In the genomic region with DNA sequence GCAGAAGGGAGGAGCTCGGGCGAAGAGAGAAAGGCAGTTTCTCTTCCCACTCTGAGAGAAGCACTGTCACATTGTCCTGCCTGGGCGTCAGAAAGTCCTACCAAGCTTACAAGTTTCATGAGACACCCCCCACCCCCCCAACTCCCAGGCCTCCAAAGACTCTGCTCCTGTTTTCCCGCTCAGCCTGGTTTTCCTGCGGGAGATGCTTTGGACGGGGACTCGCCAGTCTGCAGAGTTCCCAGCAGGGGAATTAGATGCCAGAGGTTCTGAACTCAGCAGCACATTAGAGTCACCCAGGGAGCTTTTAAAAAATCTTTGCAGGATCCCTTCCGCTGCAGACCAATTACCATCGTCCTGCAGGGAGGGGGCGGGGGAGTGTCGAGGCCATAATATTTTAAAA, we compare ENCODE assay signal across 9 mouse cellular contexts.
A peak's percentile ranks its signal among the peaks of the same experiment; 100 is the strongest.
DNase-seq lines count a peak whose midpoint lies in the region; ATAC-seq lines count a peak whose summit lies in the region.
"Had no signal": no experiment of that assay in that cellular context is flagged by ENCODE, and none has a peak within 500 bp of the region (broad histone marks: within the 10 kb centered on the region; RNA-seq: fewer than 3 reads in every experiment).

No protein-coding gene starts in this region.

- H3K4me1 ChIP-seq in liver, embryonic 11.5 days (replicated peaks; ENCODE audit: control insufficient read depth, insufficient read depth, low read length): no peaks in the 10 kb centered on the region; the same call in 1 of the 2 replicates
- H3K4me1 ChIP-seq in embryonic facial prominence, embryonic 13.5 days: peaks cover 11% of the 10 kb centered on the region
- no peaks in the 10 kb centered on the region for H3K4me1 ChIP-seq in intestine, embryonic 16.5 days (ENCODE audit: control insufficient read depth, insufficient read depth, low read length)
- peaks cover 8% of the 10 kb centered on the region for H3K4me1 ChIP-seq in neural tube, embryonic 13.5 days (replicated peaks)

- DNase-seq in liver, embryonic 11.5 days (ENCODE audit: low spot score): no peak
- DNase-seq in liver: no peak
- DNase-seq in gastrocnemius, postnatal 10 days: no peak
- DNase-seq in cerebellum, adult 9-10 months: no peak
- no peak for DNase-seq in layer of hippocampus, adult 18-20 months (ENCODE audit: low spot score in 2 of 2)
- DNase-seq: gastrocnemius, postnatal 36 days had no signal

- H3K36me3 ChIP-seq in liver, embryonic 11.5 days (ENCODE audit: control insufficient read depth, insufficient read depth, low read length): no peaks in the 10 kb centered on the region
- H3K36me3 ChIP-seq in embryonic facial prominence, embryonic 13.5 days: no peaks in the 10 kb centered on the region
- H3K36me3 ChIP-seq in intestine, embryonic 16.5 days (ENCODE audit: control insufficient read depth, insufficient read depth, low read length): no peaks in the 10 kb centered on the region
- H3K36me3 ChIP-seq in neural tube, embryonic 13.5 days: no peaks in the 10 kb centered on the region

- 0 out of 2 replicates have a peak overlapping the region, but pooled peaks have one; percentile 3 for H3K9ac ChIP-seq in liver, embryonic 11.5 days (ENCODE audit: low read depth, low read length)
- peak overlapping the region; percentile 60; the same call in 1 of the 2 replicates for H3K9ac ChIP-seq in embryonic facial prominence, embryonic 13.5 days
- H3K9ac ChIP-seq in intestine, embryonic 16.5 days (ENCODE audit: low read depth, low read length): 0 out of 2 replicates have a peak overlapping the region, but pooled peaks have one; percentile 24
- peak overlapping the region; percentile 50 for H3K9ac ChIP-seq in neural tube, embryonic 13.5 days

- no peak overlapping the region for H3K4me3 ChIP-seq in liver, embryonic 11.5 days (ENCODE audit: low read depth, low read length)
- H3K4me3 ChIP-seq in embryonic facial prominence, embryonic 13.5 days: peak overlapping the region; percentile 31
- H3K4me3 ChIP-seq in intestine, embryonic 16.5 days (ENCODE audit: low read length): no peak overlapping the region
- H3K4me3 ChIP-seq in neural tube, embryonic 13.5 days: no peak overlapping the region; the same call in 1 of the 2 replicates

- ATAC-seq in liver, embryonic 11.5 days (replicated peaks; ENCODE audit: low FRiP score): no peak
- no peak for ATAC-seq in embryonic facial prominence, embryonic 13.5 days (ENCODE audit: insufficient number of reproducible peaks, insufficient read depth, low FRiP score, low TSS enrichment, low read depth)
- no peak for ATAC-seq in intestine, embryonic 16.5 days
- ATAC-seq in neural tube, embryonic 13.5 days (ENCODE audit: low read depth): no peak

- H3K27me3 ChIP-seq in liver, embryonic 11.5 days (replicated peaks; ENCODE audit: control insufficient read depth, insufficient read depth, low read length): no peaks in the 10 kb centered on the region
- no peaks in the 10 kb centered on the region for H3K27me3 ChIP-seq in embryonic facial prominence, embryonic 13.5 days
- H3K27me3 ChIP-seq in intestine, embryonic 16.5 days (replicated peaks; ENCODE audit: control insufficient read depth, insufficient read depth, low read length): no peaks in the 10 kb centered on the region
- no peaks in the 10 kb centered on the region for H3K27me3 ChIP-seq in neural tube, embryonic 13.5 days

- H3K9me3 ChIP-seq in liver, embryonic 11.5 days (ENCODE audit: control insufficient read depth, low read length): no peaks in the 10 kb centered on the region
- no peaks in the 10 kb centered on the region for H3K9me3 ChIP-seq in embryonic facial prominence, embryonic 13.5 days
- H3K9me3 ChIP-seq in intestine, embryonic 16.5 days (ENCODE audit: control insufficient read depth, low read length): no peaks in the 10 kb centered on the region
- H3K9me3 ChIP-seq in neural tube, embryonic 13.5 days: no peaks in the 10 kb centered on the region

- WGBS in liver, embryonic 11.5 days: 13% methylated on average over 9 of the region's 11 CpGs
- WGBS in embryonic facial prominence, embryonic 13.5 days: 6% methylated on average over 11 of the region's 11 CpGs
- whole genome bisulfite sequencing in intestine, embryonic 16.5 days: 14% methylated on average over 11 of the region's 11 CpGs
- WGBS in neural tube, embryonic 13.5 days: 8% methylated on average over 11 of the region's 11 CpGs

- H3K27ac ChIP-seq in liver, embryonic 11.5 days (ENCODE audit: low read depth, low read length): no peak overlapping the region
- H3K27ac ChIP-seq in embryonic facial prominence, embryonic 13.5 days: no peak overlapping the region
- no peak overlapping the region for H3K27ac ChIP-seq in intestine, embryonic 16.5 days (ENCODE audit: low read length)
- no peak overlapping the region for H3K27ac ChIP-seq in neural tube, embryonic 13.5 days (replicated peaks)

- peak overlapping the region; percentile 49 for H3K4me2 ChIP-seq in liver, embryonic 11.5 days
- H3K4me2 ChIP-seq in embryonic facial prominence, embryonic 13.5 days: peak overlapping the region; percentile 52
- H3K4me2 ChIP-seq in intestine, embryonic 16.5 days (ENCODE audit: low read depth, low read length): 0 out of 2 replicates have a peak overlapping the region, but pooled peaks have one; percentile 28
- H3K4me2 ChIP-seq in neural tube, embryonic 13.5 days: peak overlapping the region; percentile 40

Comparison
In these comparisons a context has a peak if more than half of its experiments do, and no peak if none do; other contexts are left out.
1. H3K9ac ChIP-seq: peak in every context shown above with its lines; median percentile 60 in embryonic facial prominence, embryonic 13.5 days; 50 in neural tube, embryonic 13.5 days; 24 in intestine, embryonic 16.5 days; 3 in liver, embryonic 11.5 days.